ENCODE assay signal across 8 mouse cellular contexts in the genomic region with DNA sequence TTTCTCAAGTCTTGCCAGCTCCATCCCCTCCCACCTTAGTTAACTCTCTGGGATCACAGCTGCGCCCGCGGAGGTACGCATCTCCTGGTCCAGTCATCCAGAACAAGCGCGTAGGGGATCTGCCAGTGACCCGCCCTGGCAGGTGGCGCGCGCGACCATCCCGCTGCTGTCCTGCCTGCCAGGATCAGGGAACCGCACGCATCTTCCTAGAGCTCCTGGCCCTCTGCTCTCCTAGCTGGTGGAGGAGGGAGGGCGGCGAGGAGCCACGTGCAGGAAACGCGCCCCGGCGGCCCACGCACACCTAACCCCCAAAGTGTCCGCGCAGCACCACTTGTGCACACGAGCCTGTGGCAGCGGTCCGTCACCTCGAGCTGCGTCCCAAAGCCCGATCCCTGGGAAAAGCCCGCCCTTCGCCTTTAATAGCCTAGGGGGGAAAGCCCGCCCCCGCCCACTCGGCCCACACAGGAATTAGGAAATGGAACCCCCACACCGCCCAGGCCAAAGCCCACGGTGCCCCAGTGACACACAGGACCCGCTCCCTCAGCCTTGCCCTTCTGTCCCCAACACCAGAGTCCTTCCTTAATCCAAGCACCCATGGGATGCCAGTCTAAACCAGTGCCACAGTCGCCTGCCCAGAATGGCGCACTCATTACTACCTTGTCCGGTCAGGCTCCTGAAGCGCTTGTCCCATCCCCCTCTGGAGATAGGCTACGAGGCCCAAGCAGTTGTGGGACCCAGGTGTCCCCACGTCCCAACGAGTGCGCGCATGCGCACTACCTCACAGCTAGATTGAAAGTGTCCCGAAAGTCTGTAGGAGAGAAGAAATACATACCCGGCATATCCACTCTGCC. TPM values are rescaled to one million over a fixed set of nuclear protein-coding genes. Genes with fewer than 3 reads are reported as not detected.
A peak's percentile ranks its signal among the peaks of the same experiment; 100 is the strongest.
DNase-seq lines count a peak whose midpoint lies in the region; ATAC-seq lines count a peak whose summit lies in the region.

No protein-coding gene starts in this region.

- WGBS in heart, embryonic 10.5 days: 21% methylated on average over 48 of the region's 50 CpGs
- 16% methylated on average over 50 of the region's 50 CpGs for WGBS in forebrain, embryonic 12.5 days
- WGBS in intestine, embryonic 15.5 days: 25% methylated on average over 50 of the region's 50 CpGs
- 14% methylated on average over 50 of the region's 50 CpGs for WGBS in liver, embryonic 15.5 days (ENCODE audit: insufficient replicate concordance)
- WGBS in neural tube, embryonic 12.5 days: 19% methylated on average over 50 of the region's 50 CpGs

- DNase-seq in heart, embryonic 10.5 days (ENCODE audit: low spot score): no peak
- DNase-seq in heart, adult 11 months: no peak
- DNase-seq in yolk sac, embryonic 10.5 days (ENCODE audit: low spot score): peak; percentile 22
- DNase-seq in right cerebral cortex, postnatal 36 days (ENCODE audit: low spot score in 2 of 2): no peak

- 0 out of 2 replicates have a peak overlapping the region, but pooled peaks have one; percentile 52 for H3K27ac ChIP-seq in heart, embryonic 10.5 days
- H3K27ac ChIP-seq in forebrain, embryonic 12.5 days: no peak overlapping the region
- H3K27ac ChIP-seq in intestine, embryonic 15.5 days: no peak overlapping the region
- H3K27ac ChIP-seq in liver, embryonic 15.5 days (replicated peaks): no peak overlapping the region
- H3K27ac ChIP-seq in neural tube, embryonic 12.5 days: no peak overlapping the region

- H3K4me1 ChIP-seq in heart, embryonic 10.5 days: no peaks in the 10 kb centered on the region
- peaks cover 3% of the 10 kb centered on the region; the same call in 1 of the 2 replicates for H3K4me1 ChIP-seq in forebrain, embryonic 12.5 days
- no peaks in the 10 kb centered on the region for H3K4me1 ChIP-seq in intestine, embryonic 15.5 days (replicated peaks)
- no peaks in the 10 kb centered on the region for H3K4me1 ChIP-seq in liver, embryonic 15.5 days (replicated peaks)
- no peaks in the 10 kb centered on the region for H3K4me1 ChIP-seq in neural tube, embryonic 12.5 days

- H3K9me3 ChIP-seq in heart, embryonic 10.5 days: no peaks in the 10 kb centered on the region
- no peaks in the 10 kb centered on the region for H3K9me3 ChIP-seq in forebrain, embryonic 12.5 days
- no peaks in the 10 kb centered on the region for H3K9me3 ChIP-seq in intestine, embryonic 15.5 days
- no peaks in the 10 kb centered on the region for H3K9me3 ChIP-seq in liver, embryonic 15.5 days (replicated peaks)
- no peaks in the 10 kb centered on the region for H3K9me3 ChIP-seq in neural tube, embryonic 12.5 days

- H3K4me3 ChIP-seq in heart, embryonic 10.5 days: peak overlapping the region; percentile 66
- peak overlapping the region; percentile 45 for H3K4me3 ChIP-seq in forebrain, embryonic 12.5 days (replicated peaks)
- H3K4me3 ChIP-seq in intestine, embryonic 15.5 days (replicated peaks): peak overlapping the region; percentile 44
- H3K4me3 ChIP-seq in liver, embryonic 15.5 days (replicated peaks): peak overlapping the region; percentile 34
- H3K4me3 ChIP-seq in neural tube, embryonic 12.5 days: peak overlapping the region; percentile 41

- H3K36me3 ChIP-seq in heart, embryonic 10.5 days: no peaks in the 10 kb centered on the region
- no peaks in the 10 kb centered on the region for H3K36me3 ChIP-seq in forebrain, embryonic 12.5 days (replicated peaks)
- no peaks in the 10 kb centered on the region for H3K36me3 ChIP-seq in intestine, embryonic 15.5 days
- H3K36me3 ChIP-seq in liver, embryonic 15.5 days (replicated peaks): no peaks in the 10 kb centered on the region
- H3K36me3 ChIP-seq in neural tube, embryonic 12.5 days: no peaks in the 10 kb centered on the region

- peaks cover 17% of the 10 kb centered on the region for H3K27me3 ChIP-seq in heart, embryonic 10.5 days (ENCODE audit: insufficient read depth, poor library complexity, severe bottlenecking)
- 0 out of 2 replicates have a peak, but pooled peaks cover 3% of the 10 kb centered on the region for H3K27me3 ChIP-seq in forebrain, embryonic 12.5 days
- H3K27me3 ChIP-seq in intestine, embryonic 15.5 days (replicated peaks): peaks cover 13% of the 10 kb centered on the region
- peaks cover 34% of the 10 kb centered on the region for H3K27me3 ChIP-seq in liver, embryonic 15.5 days
- no peaks in the 10 kb centered on the region for H3K27me3 ChIP-seq in neural tube, embryonic 12.5 days (replicated peaks)

- H3K9ac ChIP-seq in forebrain, embryonic 12.5 days: peak overlapping the region; percentile 42
- H3K9ac ChIP-seq in intestine, embryonic 15.5 days: peak overlapping the region; percentile 28
- no peak overlapping the region for H3K9ac ChIP-seq in liver, embryonic 15.5 days
- peak overlapping the region; percentile 38 for H3K9ac ChIP-seq in neural tube, embryonic 12.5 days

- peak; percentile 64; the same call in 1 of the 2 replicates for ATAC-seq in forebrain, embryonic 12.5 days (ENCODE audit: low FRiP score)
- ATAC-seq in intestine, embryonic 15.5 days: peak; percentile 80
- no peak for ATAC-seq in liver, embryonic 15.5 days (ENCODE audit: insufficient read depth)
- peak; percentile 66 for ATAC-seq in neural tube, embryonic 12.5 days (ENCODE audit: low FRiP score, low read depth)

- H3K4me2 ChIP-seq in forebrain, embryonic 12.5 days: peak overlapping the region; percentile 79
- peak overlapping the region; percentile 83 for H3K4me2 ChIP-seq in intestine, embryonic 15.5 days (replicated peaks)
- H3K4me2 ChIP-seq in liver, embryonic 15.5 days: peak overlapping the region; percentile 61
- peak overlapping the region; percentile 85 for H3K4me2 ChIP-seq in neural tube, embryonic 12.5 days (replicated peaks)

RNA-seq across cellular contexts. Expression of gene Ccdc160, which starts 46.6 kb away (rescaled TPM):
- polyA plus RNA-seq in heart, embryonic 10.5 days (2016; fragmentation: Nextera tagmentation; extraction: Ambion mirVana): 0.99 and 2.4 TPM in 2 replicates
- polyA plus RNA-seq in forebrain, embryonic 12.5 days (2016; fragmentation: Nextera tagmentation; extraction: Ambion mirVana): 2.4 and 3.5 TPM in 2 replicates
- polyA plus RNA-seq in intestine, embryonic 15.5 days (2015; fragmentation: Nextera tagmentation; extraction: Ambion mirVana): 4.3 and 4.6 TPM in 2 replicates
- polyA plus RNA-seq in liver, embryonic 15.5 days (2015; fragmentation: Nextera tagmentation; extraction: Ambion mirVana): 0.10 and 0.12 TPM in 2 replicates
- 4.1 and 4.4 TPM in 2 replicates for polyA plus RNA-seq in neural tube, embryonic 12.5 days (2016; fragmentation: Nextera tagmentation; extraction: Ambion mirVana)
